Mouse (Mus musculus): ENCODE data around the gene Zfp960.
"Not testable (repeated sequence)": the region's sequence is repeated elsewhere in the genome, so short reads cannot be mapped to it uniquely, and the experiment has no call there.

The Zfp960 gene

DNA sequence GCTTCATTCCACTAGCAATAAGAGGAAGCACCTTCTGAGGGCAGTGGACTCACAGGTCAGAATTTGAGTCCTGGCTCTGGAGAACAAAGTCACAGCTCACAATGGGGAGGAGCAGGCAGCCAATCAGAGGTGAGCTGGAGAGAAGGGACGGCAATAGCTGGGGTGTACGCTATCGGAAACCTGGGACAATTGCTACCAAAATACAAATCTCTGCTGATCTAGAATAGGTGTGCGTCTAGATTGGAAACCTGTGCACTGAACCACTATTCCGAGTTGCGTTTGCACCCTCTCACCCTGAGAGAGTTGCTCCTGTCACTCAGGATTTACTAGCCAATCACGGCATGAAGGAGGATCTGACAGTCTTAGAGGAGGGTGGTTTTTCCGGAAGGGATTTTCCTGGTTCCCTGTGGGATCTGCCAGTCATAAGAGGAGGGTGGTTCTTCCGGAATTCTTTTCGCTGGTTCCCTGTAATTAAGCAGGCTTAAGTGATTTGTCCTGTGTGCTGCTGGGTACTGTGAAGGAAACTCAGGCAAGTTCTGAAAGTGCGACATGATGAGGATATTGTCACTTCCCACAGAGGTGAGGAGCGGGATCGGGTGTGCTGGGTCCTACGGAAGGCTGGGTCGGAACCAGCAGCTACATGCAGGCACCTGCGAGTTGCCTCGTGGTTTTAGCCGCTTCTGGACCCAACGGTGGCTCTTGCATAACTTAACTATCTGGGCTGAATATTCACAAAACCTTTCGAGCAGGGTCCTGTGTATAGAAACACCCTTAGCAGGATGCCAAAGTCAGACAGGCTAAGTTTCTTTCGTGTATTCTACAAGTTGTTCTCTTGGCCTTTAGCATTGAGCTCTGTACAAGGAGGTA is at the start of gene Zfp960:
Gene Zfp960 (plus strand): TSS at position 486 of the 867 bp plus-strand sequence.
- DNase-seq, result peak; percentile 79

DNA sequence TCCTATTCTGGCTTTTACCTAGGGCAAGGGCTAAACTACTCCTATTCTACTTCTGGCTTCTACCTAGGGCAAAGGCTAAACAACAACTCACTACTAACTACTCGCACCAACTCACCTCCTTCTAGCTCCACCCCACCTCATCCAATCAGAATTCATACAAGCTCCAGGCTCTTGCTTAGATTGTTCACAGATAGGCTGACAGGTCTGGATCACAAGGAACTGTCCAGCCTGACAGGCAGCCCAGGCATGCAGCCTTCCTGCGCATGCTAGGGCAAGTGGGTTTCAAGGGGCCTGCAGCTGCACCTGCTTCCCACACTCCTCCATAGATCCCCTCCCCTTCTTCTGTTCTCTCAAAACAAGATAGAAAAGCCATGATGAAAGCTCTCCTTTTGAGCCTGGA is 45.8 kb upstream of the Zfp960 start:
- not testable (repeated sequence) for DNase-seq

DNA sequence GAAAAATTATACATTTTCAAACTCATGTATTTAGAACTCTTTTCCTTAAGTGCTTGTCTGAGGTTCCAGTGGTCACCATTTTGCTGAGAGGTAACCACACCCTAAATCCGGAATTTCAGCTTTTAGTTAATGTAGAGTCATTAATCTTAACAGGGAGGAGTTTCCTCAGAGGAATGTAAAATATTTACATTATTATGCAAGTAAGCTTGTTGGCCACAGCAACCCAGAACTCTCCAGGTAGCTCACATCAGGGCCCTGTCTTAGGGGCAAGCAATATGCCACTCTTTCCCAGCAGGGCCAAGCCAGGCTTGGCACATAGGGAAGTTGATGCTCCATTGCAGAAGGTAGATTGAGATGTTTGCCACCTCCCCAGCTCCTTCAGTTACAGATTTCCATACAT is 4.3 kb upstream of the Zfp960 start:
- DNase-seq, result not testable (repeated sequence)

DNA sequence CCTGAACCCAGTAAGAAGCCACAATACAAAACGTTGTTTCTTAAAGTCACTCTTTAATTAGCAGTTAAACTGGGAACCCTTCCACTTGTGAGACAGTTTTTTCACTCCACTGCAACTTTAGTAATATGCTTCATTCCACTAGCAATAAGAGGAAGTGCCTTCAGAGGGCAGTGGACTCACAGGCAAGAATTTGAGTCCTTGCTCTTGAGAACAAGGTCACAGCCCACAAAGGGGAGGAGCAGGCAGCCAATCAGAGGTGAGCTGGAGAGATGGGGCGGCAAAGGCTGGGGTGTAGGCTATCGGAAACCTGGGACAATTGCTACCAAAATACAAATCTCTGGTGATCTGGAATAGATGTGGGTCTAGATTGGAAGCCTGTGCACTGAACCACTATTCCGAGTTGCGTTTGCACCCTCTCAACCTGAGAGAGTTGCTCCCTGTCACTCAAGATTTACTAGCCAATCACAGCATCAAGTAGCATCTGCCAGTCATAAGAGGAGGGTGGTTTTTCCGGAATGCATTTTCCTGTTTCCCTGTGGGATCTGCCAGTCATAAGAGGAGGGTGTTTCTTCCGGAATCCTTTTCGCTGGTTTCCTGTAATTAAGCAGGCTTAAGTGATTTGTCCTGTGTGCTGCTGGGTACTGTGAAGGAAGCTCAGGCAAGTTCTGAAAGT is 57.1 kb downstream of the Zfp960 start, which contains the start of gene Zfp97:
Gene Zfp97 (plus strand): TSS at position 586 of the 673 bp plus-strand sequence.
- not testable (repeated sequence) for DNase-seq
